Mouse (Mus musculus): ENCODE measurements around the gene Zscan10.

DNA sequence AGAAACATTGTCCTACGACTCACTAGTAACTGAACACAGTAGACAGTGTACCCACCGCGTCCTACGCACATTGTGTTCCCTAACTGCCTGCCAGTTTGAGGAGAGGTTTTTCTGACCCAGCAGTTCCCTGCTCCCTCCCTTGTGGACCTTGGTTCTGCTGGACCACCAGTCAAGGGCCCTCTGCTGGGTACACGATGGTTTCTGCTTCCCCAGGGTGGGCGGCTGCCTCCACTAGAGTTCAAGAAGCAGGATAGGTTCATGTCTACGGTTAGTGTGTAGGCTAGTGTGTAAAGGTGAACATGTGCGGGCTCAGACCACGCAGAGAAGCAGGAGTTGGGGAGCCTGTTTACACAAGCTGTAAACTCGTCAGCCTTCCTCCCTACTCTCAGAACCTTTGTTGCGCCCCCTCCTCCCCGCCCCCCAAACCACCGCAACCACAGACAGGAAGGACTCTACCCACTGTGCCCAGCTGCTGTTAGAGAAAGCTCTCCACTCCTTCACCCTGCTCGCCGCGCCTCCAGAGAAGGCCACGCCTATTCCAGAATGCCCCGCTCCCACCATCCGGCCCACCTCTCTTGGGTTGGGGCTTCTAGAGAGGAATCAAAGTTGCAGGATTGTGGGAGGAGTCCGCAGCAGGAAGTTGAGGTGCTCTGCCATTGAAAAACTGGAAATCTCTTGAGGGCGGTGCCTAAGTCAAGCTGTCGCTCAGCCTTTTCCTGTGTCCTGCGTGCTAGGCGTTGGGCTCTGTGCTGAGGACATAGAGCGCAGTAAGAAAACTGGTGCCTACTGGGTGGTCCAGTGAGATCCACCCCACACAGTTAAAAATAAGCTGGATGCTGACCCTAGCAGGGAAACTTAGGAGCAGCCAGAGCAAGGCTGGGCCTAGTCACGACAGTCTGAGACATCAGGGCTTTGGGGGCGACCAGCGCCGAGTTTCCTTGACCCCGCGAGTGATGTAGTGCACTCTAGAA, 1.8 kb upstream of the Zscan10 start, which contains the start of gene Zfp13:
- no peak for TF ChIP-seq GATA1 (IDR thresholded peaks at IDR 0.05; ENCODE audit: low read length)
- TF ChIP-seq TAL1 (IDR thresholded peaks at IDR 0.05; ENCODE audit: low read length), result no peak
